ENCODE assay signal across 9 mouse cellular contexts in the genomic region with DNA sequence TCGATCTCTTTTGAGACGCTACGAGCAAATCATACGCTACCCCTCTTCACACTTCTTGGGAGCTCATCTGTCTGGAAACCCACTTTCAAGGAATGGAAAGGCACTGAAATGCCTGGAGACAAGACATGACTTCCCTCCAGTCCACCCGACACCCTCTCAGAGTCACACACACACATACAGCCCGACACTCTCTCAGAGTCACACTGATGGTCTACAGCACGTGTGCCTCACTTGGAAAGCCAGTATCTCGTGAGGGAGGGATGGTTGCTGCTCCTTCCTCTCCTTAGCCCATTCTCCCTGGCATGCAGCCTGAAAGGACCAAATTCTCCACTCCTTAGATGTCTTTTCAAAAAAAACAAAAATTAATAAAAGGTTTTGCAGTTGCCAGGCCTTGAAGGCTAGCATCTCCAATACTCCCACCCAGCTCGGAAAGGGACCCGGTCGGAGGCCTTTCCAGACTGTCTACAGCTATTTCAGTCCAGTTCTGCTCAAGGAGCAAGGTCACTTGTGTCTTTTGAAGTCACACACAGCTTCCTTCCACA. TPM values are rescaled to one million over a fixed set of nuclear protein-coding genes. Genes with fewer than 3 reads are reported as not detected.
DNase-seq lines count a peak whose midpoint lies in the region; ATAC-seq and TF ChIP-seq lines count a peak whose summit lies in the region.
"Had no signal": no experiment of that assay in that cellular context is flagged by ENCODE, and none has a peak within 500 bp of the region (broad histone marks: within the 10 kb centered on the region; RNA-seq: fewer than 3 reads in every experiment).

No protein-coding gene starts in this region.

- no peak for TF ChIP-seq POLR2A in cortical plate, adult 2 months (IDR thresholded peaks at IDR 0.05; ENCODE audit: extremely low read depth, insufficient read depth, low read length)

- peaks cover 32% of the 10 kb centered on the region for H3K36me3 ChIP-seq in kidney, embryonic 14.5 days (ENCODE audit: control insufficient read depth, insufficient read depth, low read length)
- H3K36me3 ChIP-seq in embryonic facial prominence, embryonic 10.5 days (replicated peaks): peaks cover 57% of the 10 kb centered on the region
- peaks cover 5% of the 10 kb centered on the region; the same call in 1 of the 2 replicates for H3K36me3 ChIP-seq in intestine, embryonic 15.5 days

- peak overlapping the region; percentile 98 for H3K9ac ChIP-seq in kidney, embryonic 14.5 days (ENCODE audit: low read depth, low read length)
- H3K9ac ChIP-seq in intestine, embryonic 15.5 days: no peak overlapping the region
- H3K9ac ChIP-seq: limb, embryonic 12.5 days had no signal

- H3K9me3 ChIP-seq in kidney, embryonic 14.5 days (ENCODE audit: control insufficient read depth, low read length): no peaks in the 10 kb centered on the region
- H3K9me3 ChIP-seq in embryonic facial prominence, embryonic 10.5 days: no peaks in the 10 kb centered on the region
- no peaks in the 10 kb centered on the region for H3K9me3 ChIP-seq in intestine, embryonic 15.5 days
- H3K9me3 ChIP-seq: limb, embryonic 12.5 days had no signal

- ATAC-seq in kidney, embryonic 14.5 days (ENCODE audit: low FRiP score, low TSS enrichment): no peak
- no peak for ATAC-seq in intestine, embryonic 15.5 days

- WGBS in kidney, embryonic 14.5 days: 36% methylated on average over 11 of the region's 11 CpGs
- 71% methylated on average over 11 of the region's 11 CpGs for WGBS in embryonic facial prominence, embryonic 10.5 days
- WGBS in intestine, embryonic 15.5 days: 52% methylated on average over 11 of the region's 11 CpGs

- peak overlapping the region; percentile 61 for H3K4me2 ChIP-seq in kidney, embryonic 14.5 days (replicated peaks; ENCODE audit: low read depth, low read length)
- H3K4me2 ChIP-seq in intestine, embryonic 15.5 days (replicated peaks): 0 out of 2 replicates have a peak overlapping the region, but pooled peaks have one; percentile 0
- H3K4me2 ChIP-seq: limb, embryonic 12.5 days had no signal

- TF ChIP-seq CTCF in cortical plate, adult 2 months (IDR thresholded peaks at IDR 0.05; ENCODE audit: extremely low read depth, insufficient read depth, low read length): no peak

- H3K27ac ChIP-seq in kidney, embryonic 14.5 days (ENCODE audit: low read depth, low read length): peak overlapping the region; percentile 78
- no peak overlapping the region for H3K27ac ChIP-seq in cortical plate, adult 2 months (ENCODE audit: insufficient read depth, low read length)
- H3K27ac ChIP-seq in embryonic facial prominence, embryonic 10.5 days (replicated peaks): peak overlapping the region; percentile 61
- no peak overlapping the region for H3K27ac ChIP-seq in intestine, embryonic 15.5 days
- H3K27ac ChIP-seq: limb, embryonic 12.5 days had no signal

- peak overlapping the region; percentile 99 for H3K4me3 ChIP-seq in kidney, embryonic 14.5 days (ENCODE audit: low read length)
- peak overlapping the region; percentile 3 for H3K4me3 ChIP-seq in cortical plate, adult 2 months (ENCODE audit: insufficient read depth, low read length)
- peak overlapping the region; percentile 31; the same call in 1 of the 2 replicates for H3K4me3 ChIP-seq in embryonic facial prominence, embryonic 10.5 days
- H3K4me3 ChIP-seq in intestine, embryonic 15.5 days (replicated peaks): no peak overlapping the region
- H3K4me3 ChIP-seq: limb, embryonic 12.5 days had no signal

- H3K27me3 ChIP-seq in kidney, embryonic 14.5 days (ENCODE audit: control insufficient read depth, insufficient read depth, low read length): no peaks in the 10 kb centered on the region
- no peaks in the 10 kb centered on the region for H3K27me3 ChIP-seq in embryonic facial prominence, embryonic 10.5 days (replicated peaks; ENCODE audit: low read depth, poor library complexity, severe bottlenecking)
- no peaks in the 10 kb centered on the region for H3K27me3 ChIP-seq in intestine, embryonic 15.5 days (replicated peaks)

- DNase-seq in kidney, postnatal 4 days: no peak
- DNase-seq in embryonic facial prominence, embryonic 10.5 days (ENCODE audit: low spot score): no peak
- DNase-seq in embryo, embryonic 10 days (ENCODE audit: low spot score): no peak
- no peak for DNase-seq in layer of hippocampus, adult 11-12 months (ENCODE audit: low spot score)
- DNase-seq: right cerebral cortex, postnatal 4 days had no signal

- peaks cover 54% of the 10 kb centered on the region; the same call in 1 of the 2 replicates for H3K4me1 ChIP-seq in kidney, embryonic 14.5 days (ENCODE audit: control insufficient read depth, insufficient read depth, low read length)
- H3K4me1 ChIP-seq in cortical plate, adult 2 months (ENCODE audit: control insufficient read depth, insufficient read depth, low read length): peaks cover 6% of the 10 kb centered on the region
- H3K4me1 ChIP-seq in embryonic facial prominence, embryonic 10.5 days: peaks cover 80% of the 10 kb centered on the region
- H3K4me1 ChIP-seq in intestine, embryonic 15.5 days (replicated peaks): peaks cover 19% of the 10 kb centered on the region; the same call in 1 of the 2 replicates

RNA-seq across cellular contexts. Expression of gene Pbx1, which starts 8.6 kb away (rescaled TPM):
- polyA plus RNA-seq in kidney, embryonic 14.5 days (2014; fragmentation: Nextera tagmentation; extraction: Ambion mirVana): 107 and 120 TPM in 2 replicates
- polyA plus RNA-seq in cortical plate, adult 2 months (2012; rRNA removed): 63.4 and 65.5 TPM in 2 replicates
- 37.2 and 41.6 TPM in 2 replicates for polyA plus RNA-seq in embryonic facial prominence, embryonic 10.5 days (2016; fragmentation: Nextera tagmentation; extraction: Ambion mirVana)
- 24.0 and 27.5 TPM in 2 replicates for polyA plus RNA-seq in intestine, embryonic 15.5 days (2015; fragmentation: Nextera tagmentation; extraction: Ambion mirVana)

Comparison
In these comparisons a context has a peak if more than half of its experiments do, and no peak if none do; other contexts are left out.
1. H3K27ac ChIP-seq: peak in kidney, embryonic 14.5 days (single experiment) and embryonic facial prominence, embryonic 10.5 days (single experiment); none in cortical plate, adult 2 months (single experiment) and intestine, embryonic 15.5 days (single experiment).